Mouse (Mus musculus) ES-Bruce4 (cell line): Measurements from ENCODE around the gene Pknox2. TPM values are rescaled to one million over a fixed set of nuclear protein-coding genes. Genes with fewer than 3 reads are reported as not detected.

Source experiments
- H3K27ac ChIP-seq: 2 replicates; pipeline ENCODE4 v1.5.1; 2012; ENCODE audit warnings: low read length, inconsistent platforms; ENCODE audit not compliant: insufficient read depth
- H3K27me3 ChIP-seq: 2 replicates; pipeline ENCODE4 v1.6.1; 2012; ENCODE audit warnings: mild to moderate bottlenecking, low read length, inconsistent platforms; ENCODE audit not compliant: control insufficient read depth, poor library complexity, insufficient read depth, severe bottlenecking
- H3K36me3 ChIP-seq: 2 replicates; pipeline ENCODE4 v1.6.1; 2012; ENCODE audit warnings: inconsistent platforms, mild to moderate bottlenecking, low read length, moderate library complexity; ENCODE audit not compliant: control insufficient read depth, poor library complexity, insufficient read depth, severe bottlenecking
- H3K4me1 ChIP-seq: one replicate; pipeline ENCODE4 v1.8.1; 2011; ENCODE audit warnings: low read length; ENCODE audit not compliant: control insufficient read depth, insufficient read depth
- H3K4me3 ChIP-seq: 2 replicates; pipeline ENCODE4 v1.5.1; 2011; ENCODE audit warnings: low read depth, mild to moderate bottlenecking, low read length
- H3K9ac ChIP-seq: 2 replicates; pipeline ENCODE4 v1.6.1; 2012; ENCODE audit warnings: low read depth, mild to moderate bottlenecking, inconsistent platforms; ENCODE audit not compliant: poor library complexity, severe bottlenecking
- H3K9me3 ChIP-seq: replicated peaks from 2 replicates; pipeline ENCODE4 v1.6.1; 2012; ENCODE audit warnings: mild to moderate bottlenecking, low read length, inconsistent platforms; ENCODE audit not compliant: control insufficient read depth, poor library complexity, insufficient read depth, severe bottlenecking
- CTCF ChIP-seq: IDR thresholded peaks from one replicate; pipeline ENCODE4 v1.8.1; 2011; ENCODE audit warnings: low read depth, low read length
- EP300 ChIP-seq: IDR thresholded peaks from 2 replicates; pipeline ENCODE4 v1.6.1; 2011; ENCODE audit warnings: low read depth, low read length; ENCODE audit not compliant: insufficient read depth
- POLR2A ChIP-seq: IDR thresholded peaks from one replicate; pipeline ENCODE4 v1.8.1; 2011; ENCODE audit warnings: low read length; ENCODE audit not compliant: insufficient read depth
- polyA plus RNA-seq: library from polyadenylated mRNA; stranded (reverse); fragments of >200 nt; gene quantifications from 2 replicates; pipeline ENCODE4 v1.2.4, GENCODE M21; 2011; ENCODE audit warnings: low read depth; ENCODE audit not compliant: missing spikeins, insufficient read depth, insufficient read length

Pknox2 gene
- polyA plus RNA-seq, 1 experiment = 12.3 TPM

GRCm38 (mm10) chr9:37075903-37076302 is 71.3 kb downstream of the Pknox2 start:
- Histone ChIP-seq H3K27ac (no peak overlapping the region), H3K4me3 (no peak overlapping the region), H3K9ac (no peak overlapping the region), H3K27me3 (no peaks in the 10 kb centered on the region), H3K9me3 (no peaks in the 10 kb centered on the region), H3K36me3 (no peaks in the 10 kb centered on the region), H3K4me1 (peaks cover 2% of the 10 kb centered on the region)
- no peak for TF ChIP-seq POLR2A
- no peak for TF ChIP-seq EP300
- no peak for TF ChIP-seq CTCF

GRCm38 (mm10) chr9:37069391-37070312 is 77.6 kb downstream of the Pknox2 start:
- Histone ChIP-seq H3K4me1 (peaks cover 2% of the 10 kb centered on the region), H3K27ac (no peak overlapping the region), H3K36me3 (no peaks in the 10 kb centered on the region), H3K4me3 (no peak overlapping the region), H3K9ac (no peak overlapping the region), H3K9me3 (no peaks in the 10 kb centered on the region), H3K27me3 (no peaks in the 10 kb centered on the region)
- TF ChIP-seq CTCF (no peak), EP300 (no peak), POLR2A (no peak)

GRCm38 (mm10) chr9:37067473-37067830 is 79.8 kb downstream of the Pknox2 start:
- H3K9ac ChIP-seq = no peak overlapping the region
- H3K4me3 ChIP-seq = no peak overlapping the region
- H3K27me3 ChIP-seq = no peaks in the 10 kb centered on the region
- H3K4me1 ChIP-seq = no peaks in the 10 kb centered on the region
- no peaks in the 10 kb centered on the region for H3K9me3 ChIP-seq
- no peak for TF ChIP-seq POLR2A
- no peak for TF ChIP-seq CTCF
- TF ChIP-seq EP300 = no peak
- H3K36me3 ChIP-seq = no peaks in the 10 kb centered on the region
- H3K27ac ChIP-seq = no peak overlapping the region

GRCm38 (mm10) chr9:37066732-37067472 is 80.3 kb downstream of the Pknox2 start:
- H3K27me3 ChIP-seq = no peaks in the 10 kb centered on the region

GRCm38 (mm10) chr9:37061627-37062026 is 85.6 kb downstream of the Pknox2 start:
- Histone ChIP-seq H3K27ac (no peak overlapping the region), H3K9ac (no peak overlapping the region), H3K27me3 (no peaks in the 10 kb centered on the region), H3K4me3 (no peak overlapping the region), H3K36me3 (no peaks in the 10 kb centered on the region), H3K4me1 (peaks cover 3% of the 10 kb centered on the region), H3K9me3 (no peaks in the 10 kb centered on the region; the same call in 1 of the 2 replicates)
- TF ChIP-seq CTCF (no peak), POLR2A (no peak), EP300 (no peak)

More at GRCm38 (mm10) chr9:37066732-37067472, 80.3 kb downstream of the Pknox2 start:
- H3K9me3 ChIP-seq = no peaks in the 10 kb centered on the region
- H3K4me1 ChIP-seq = no peaks in the 10 kb centered on the region
- no peak overlapping the region for H3K9ac ChIP-seq
- H3K4me3 ChIP-seq = no peak overlapping the region
- no peak for TF ChIP-seq POLR2A
- no peak for TF ChIP-seq EP300
- no peak for TF ChIP-seq CTCF
- no peaks in the 10 kb centered on the region for H3K36me3 ChIP-seq
- H3K27ac ChIP-seq = no peak overlapping the region
